In genomic region chr7:96041806-96042205, GRCm38 (mm10) we compare ENCODE assay signal across 26 mouse cellular contexts.
DNase-seq lines count a peak whose midpoint lies in the region; ATAC-seq and TF ChIP-seq lines count a peak whose summit lies in the region.
"Had no signal": no experiment of that assay in that cellular context is flagged by ENCODE, and none has a peak within 500 bp of the region (broad histone marks: within the 10 kb centered on the region; RNA-seq: fewer than 3 reads in every experiment).

No protein-coding gene starts in this region.

- no peak for DNase-seq in kidney, postnatal 14 days
- DNase-seq in retina, embryonic 14.5 days (ENCODE audit: low spot score): peak; percentile 21
- DNase-seq in lung, adult 2 months: no peak
- no peak for DNase-seq in ovary, adult 18-20 months (ENCODE audit: low spot score)
- DNase-seq: adrenal gland, adult 8-10 months; adrenal gland, postnatal 14 days; adrenal gland, postnatal 36 days; B cell, adult 2 months; cerebellum, adult 11 months; cerebellum, adult 18-20 months; cerebellum, adult 8-10 months; cerebellum, adult 9-11 months; cerebellum, postnatal 14 days; cerebellum, postnatal 36 days; embryo, embryonic 11 days had no signal

- no peak overlapping the region for H3K4me3 ChIP-seq in forebrain, embryonic 13.5 days
- no peak overlapping the region for H3K4me3 ChIP-seq in forebrain, embryonic 15.5 days
- no peak overlapping the region for H3K4me3 ChIP-seq in kidney, embryonic 15.5 days (replicated peaks)
- no peak overlapping the region for H3K4me3 ChIP-seq in lung, adult 2 months (replicated peaks; ENCODE audit: extremely low read depth, low read depth, low read length)
- H3K4me3 ChIP-seq: embryonic facial prominence, embryonic 13.5 days; embryonic facial prominence, embryonic 15.5 days; erythroblast, embryonic 14.5 days; forebrain, embryonic 10.5 days; forebrain, embryonic 12.5 days had no signal

- no peak overlapping the region for H3K9ac ChIP-seq in forebrain, embryonic 13.5 days
- no peak overlapping the region for H3K9ac ChIP-seq in forebrain, embryonic 15.5 days (replicated peaks)
- H3K9ac ChIP-seq in kidney, embryonic 15.5 days: no peak overlapping the region
- H3K9ac ChIP-seq: embryonic facial prominence, embryonic 13.5 days; embryonic facial prominence, embryonic 15.5 days; forebrain, embryonic 12.5 days had no signal

- no peaks in the 10 kb centered on the region for H3K36me3 ChIP-seq in forebrain, embryonic 13.5 days (ENCODE audit: poor library complexity, severe bottlenecking)
- no peaks in the 10 kb centered on the region for H3K36me3 ChIP-seq in forebrain, embryonic 15.5 days
- no peaks in the 10 kb centered on the region for H3K36me3 ChIP-seq in kidney, embryonic 15.5 days
- H3K36me3 ChIP-seq: embryonic facial prominence, embryonic 13.5 days; embryonic facial prominence, embryonic 15.5 days; forebrain, embryonic 10.5 days; forebrain, embryonic 12.5 days; G1E had no signal

- TF ChIP-seq POLR2A in lung, adult 2 months (IDR thresholded peaks at IDR 0.05; ENCODE audit: borderline replicate concordance, extremely low read depth, low read depth, low read length): no peak

- no peak overlapping the region for H3K4me2 ChIP-seq in forebrain, embryonic 13.5 days
- no peak overlapping the region for H3K4me2 ChIP-seq in forebrain, embryonic 15.5 days (replicated peaks)
- no peak overlapping the region for H3K4me2 ChIP-seq in kidney, embryonic 15.5 days
- H3K4me2 ChIP-seq: embryonic facial prominence, embryonic 13.5 days; embryonic facial prominence, embryonic 15.5 days; forebrain, embryonic 12.5 days had no signal

- no peak for TF ChIP-seq CTCF in lung, adult 2 months (IDR thresholded peaks at IDR 0.05; ENCODE audit: insufficient read depth, low read length)

- no peaks in the 10 kb centered on the region for H3K27me3 ChIP-seq in forebrain, embryonic 13.5 days
- H3K27me3 ChIP-seq in forebrain, embryonic 15.5 days: no peaks in the 10 kb centered on the region
- H3K27me3 ChIP-seq in kidney, embryonic 15.5 days: no peaks in the 10 kb centered on the region
- H3K27me3 ChIP-seq: CH12.LX; embryonic facial prominence, embryonic 13.5 days; embryonic facial prominence, embryonic 15.5 days; forebrain, embryonic 12.5 days had no signal

- ATAC-seq in forebrain, embryonic 13.5 days: peak; percentile 41; the same call in 1 of the 2 replicates
- no peak for ATAC-seq in forebrain, embryonic 15.5 days (replicated peaks)
- 0 out of 2 replicates have a peak, but pooled peaks have one; percentile 12 for ATAC-seq in kidney, embryonic 15.5 days (replicated peaks; ENCODE audit: low FRiP score)
- ATAC-seq: CD4-positive, CD25-positive, alpha-beta regulatory T cell, adult 4 months had no signal

- 40% methylated on average over 4 of the region's 4 CpGs for WGBS in forebrain, embryonic 13.5 days
- WGBS in forebrain, embryonic 15.5 days: 32% methylated on average over 4 of the region's 4 CpGs
- WGBS in kidney, embryonic 15.5 days: 54% methylated on average over 4 of the region's 4 CpGs
- WGBS in lung, adult 2 months: 64% methylated on average over 4 of the region's 4 CpGs

- H3K27ac ChIP-seq in forebrain, embryonic 13.5 days: no peak overlapping the region
- no peak overlapping the region for H3K27ac ChIP-seq in forebrain, embryonic 15.5 days (replicated peaks)
- no peak overlapping the region for H3K27ac ChIP-seq in kidney, embryonic 15.5 days
- H3K27ac ChIP-seq: embryonic facial prominence, embryonic 13.5 days; embryonic facial prominence, embryonic 15.5 days; forebrain, embryonic 10.5 days; forebrain, embryonic 12.5 days had no signal

- 0 out of 2 replicates have a peak, but pooled peaks cover 5% of the 10 kb centered on the region for H3K4me1 ChIP-seq in forebrain, embryonic 13.5 days
- H3K4me1 ChIP-seq in forebrain, embryonic 15.5 days: no peaks in the 10 kb centered on the region
- no peaks in the 10 kb centered on the region for H3K4me1 ChIP-seq in kidney, embryonic 15.5 days
- H3K4me1 ChIP-seq in lung, adult 2 months (ENCODE audit: control insufficient read depth, insufficient read depth, low read length): no peaks in the 10 kb centered on the region
- H3K4me1 ChIP-seq: embryonic facial prominence, embryonic 13.5 days; embryonic facial prominence, embryonic 15.5 days; forebrain, embryonic 10.5 days; forebrain, embryonic 12.5 days had no signal

- H3K9me3 ChIP-seq in forebrain, embryonic 13.5 days (replicated peaks): no peaks in the 10 kb centered on the region; the same call in 1 of the 2 replicates
- no peaks in the 10 kb centered on the region for H3K9me3 ChIP-seq in forebrain, embryonic 15.5 days
- H3K9me3 ChIP-seq in kidney, embryonic 15.5 days (replicated peaks): no peaks in the 10 kb centered on the region
- H3K9me3 ChIP-seq: embryonic facial prominence, embryonic 13.5 days; embryonic facial prominence, embryonic 15.5 days had no signal
